Mouse (Mus musculus) ES-E14 (cell line): ENCODE measurements around the gene Ptma.

Experiments
- HCFC1 ChIP-seq: IDR thresholded peaks from 2 replicates; pipeline ENCODE4 v1.6.1; 2012; ENCODE audit warnings: low read length, inconsistent platforms, borderline replicate concordance; ENCODE audit not compliant: insufficient read depth
- ZC3H11A ChIP-seq: IDR thresholded peaks from 2 replicates; pipeline ENCODE4 v1.6.1; 2012; ENCODE audit warnings: low read depth, mild to moderate bottlenecking, inconsistent platforms, low read length, borderline replicate concordance

DNA sequence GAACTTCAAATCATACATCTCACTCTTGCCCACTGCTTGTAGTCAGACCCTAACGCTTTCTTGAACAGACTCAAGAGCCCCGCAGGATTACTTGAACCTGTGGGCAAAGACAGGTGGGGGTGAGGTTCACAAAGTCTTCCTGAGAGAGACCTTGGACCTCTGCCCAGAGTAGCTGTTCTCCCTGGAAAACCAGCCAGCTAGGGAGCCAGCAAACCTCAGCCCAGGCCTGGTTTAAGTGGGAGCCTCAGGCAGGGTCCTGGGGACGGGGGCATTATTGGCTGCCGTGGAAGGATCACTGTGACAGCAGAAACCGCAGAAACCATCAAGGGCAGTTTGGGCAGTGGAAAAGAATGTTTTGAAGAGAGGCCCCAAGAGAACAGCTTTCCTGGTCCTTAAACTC lies 29.2 kb upstream of the Ptma start:
- TF ChIP-seq ZC3H11A, result no peak
- TF ChIP-seq HCFC1, result no peak
